Mouse (Mus musculus) hindbrain, postnatal 0 days (tissue): Measurements from ENCODE around the gene Atg2a. TPM values are rescaled to one million over a fixed set of nuclear protein-coding genes. Genes with fewer than 3 reads are reported as not detected.

Source experiments
- ATAC-seq: fragments of 200-750 bp; cut with Nextera tagmentation; 2 replicates; pipeline ENCODE4 v1.8.0; 2017; ENCODE audit warnings: mild to moderate bottlenecking, moderate TSS enrichment, moderate library complexity
- DNase-seq: peaks from one replicate; pipeline ENCODE4 v3.0.0-alpha.2; 2015; ENCODE audit warnings: low spot score
- H3K27ac ChIP-seq: fragments of 300-500 bp; sonication (generic); 2 replicates; pipeline ENCODE4 v1.5.1; 2014; ENCODE audit warnings: mild to moderate bottlenecking
- H3K27me3 ChIP-seq: fragments of 300-500 bp; sonication (generic); 2 replicates; pipeline ENCODE4 v1.6.1; 2014; ENCODE audit warnings: low read length, mixed read lengths; ENCODE audit not compliant: insufficient read depth
- H3K36me3 ChIP-seq: fragments of 300-500 bp; sonication (generic); 2 replicates; pipeline ENCODE4 v1.6.1; 2014; ENCODE audit warnings: low read length, mixed read lengths; ENCODE audit not compliant: insufficient read depth
- H3K4me1 ChIP-seq: fragments of 300-500 bp; sonication (generic); 2 replicates; pipeline ENCODE4 v1.6.1; 2014; ENCODE audit warnings: antibody characterized with exemption, low read length, mixed read lengths; ENCODE audit not compliant: insufficient read depth
- H3K4me2 ChIP-seq: fragments of 300-500 bp; sonication (generic); 2 replicates; pipeline ENCODE4 v1.6.1; 2014; ENCODE audit warnings: low read depth, mild to moderate bottlenecking, low read length, moderate library complexity, mixed read lengths
- H3K4me3 ChIP-seq: fragments of 300-500 bp; sonication (generic); 2 replicates; pipeline ENCODE4 v1.5.1; 2014; ENCODE audit warnings: low read length
- H3K9ac ChIP-seq: fragments of 300-500 bp; sonication (generic); replicated peaks from 2 replicates; pipeline ENCODE4 v1.6.1; 2014; ENCODE audit warnings: mild to moderate bottlenecking, low read length, moderate library complexity, mixed read lengths
- H3K9me3 ChIP-seq: fragments of 300-500 bp; sonication (generic); 2 replicates; pipeline ENCODE4 v1.6.1; 2016; ENCODE audit warnings: low read length, mixed read lengths
- CTCF ChIP-seq: IDR thresholded peaks from 2 replicates; pipeline ENCODE4 v1.5.1; 2016; ENCODE audit warnings: antibody characterized with exemption, control low read depth, low read depth
- WGBS: fragments of 180-500 bp; shearing (Covaris S2); extraction: QIAGEN DNeasy Blood & Tissue Kit; methylation state at CpG from one replicate; pipeline ENCODE4 v1.1.7; 2014; 5-methylcytosine and 5-hydroxymethylcytosine counted together
- polyA plus RNA-seq: library from polyadenylated mRNA; unstranded; fragments of >200 nt; fragmentation: Nextera tagmentation; extraction: Ambion mirVana; gene quantifications from 2 replicates; pipeline ENCODE4 v1.2.1, GENCODE M21; 2015
- total RNA-seq: library from RNA; depleted of rRNA; stranded (reverse); fragments of >200 nt; gene quantifications from 2 replicates; pipeline ENCODE4 v1.2.3, GENCODE M21; 2014

The Atg2a gene
- total and polyA plus RNA-seq, 2 experiments from 2014 or later = 8.9 to 43.4 TPM

- no peaks in the 10 kb centered on the region for H3K9me3 ChIP-seq
- ATAC-seq (no peak), DNase-seq (no peak)
- 88% methylated on average over 13 of the region's 13 CpGs for WGBS
- H3K4me3 ChIP-seq = no peak overlapping the region
- no peak for TF ChIP-seq CTCF
- no peak overlapping the region for H3K27ac ChIP-seq
- peaks cover 24% of the 10 kb centered on the region for H3K4me1 ChIP-seq
- no peaks in the 10 kb centered on the region for H3K36me3 ChIP-seq
- H3K9ac ChIP-seq = no peak overlapping the region
- no peak overlapping the region for H3K4me2 ChIP-seq
- no peaks in the 10 kb centered on the region for H3K27me3 ChIP-seq
Observed at GRCm38 (mm10) chr19:6273998-6274608, 32.6 kb downstream of the Atg2a start.

- H3K9ac ChIP-seq = peak overlapping the region; percentile 46
- no peaks in the 10 kb centered on the region for H3K27me3 ChIP-seq
- WGBS = 5% methylated on average over 15 of the region's 15 CpGs
- peak overlapping the region; percentile 73; the same call in 1 of the 2 replicates for H3K27ac ChIP-seq
- peak overlapping the region; percentile 92 for H3K4me2 ChIP-seq
- DNase-seq (peak; percentile 35), ATAC-seq (no peak)
- peak overlapping the region; percentile 61 for H3K4me3 ChIP-seq
- H3K36me3 ChIP-seq = no peaks in the 10 kb centered on the region
- no peaks in the 10 kb centered on the region for H3K9me3 ChIP-seq
- H3K4me1 ChIP-seq = peaks cover 33% of the 10 kb centered on the region
- TF ChIP-seq CTCF = peak; percentile 19; the same call in 1 of the 2 replicates
Observed at GRCm38 (mm10) chr19:6275740-6276389, 34.4 kb downstream of the Atg2a start.

- H3K9me3 ChIP-seq = no peaks in the 10 kb centered on the region
- WGBS = under 1% methylated on average over 102 of the region's 106 CpGs
- ATAC-seq (peak; percentile 98), DNase-seq (peak; percentile 99)
- H3K9ac ChIP-seq = peak within 1 kb of the TSS; percentile 82
- H3K4me3 ChIP-seq = peak within 1 kb of the TSS; percentile 61
- peaks cover 8% of the 10 kb centered on the region; the same call in 1 of the 2 replicates for H3K36me3 ChIP-seq
- peak within 1 kb of the TSS; percentile 92 for H3K4me2 ChIP-seq
- H3K4me1 ChIP-seq = peaks cover 33% of the 10 kb centered on the region
- H3K27ac ChIP-seq = peak within 1 kb of the TSS; percentile 75
- H3K27me3 ChIP-seq = no peaks in the 10 kb centered on the region
- peak; percentile 24; the same call in 1 of the 2 replicates for TF ChIP-seq CTCF
Observed at GRCm38 (mm10) chr19:6276426-6277421, 35.3 kb downstream of the Atg2a start, which contains the start of gene Ehd1. TSS of gene Ehd1 (plus strand) at chr19:6276725.

GRCm38 (mm10) chr19:6277661-6278438 lies 36.4 kb downstream of the Atg2a start:
- no peaks in the 10 kb centered on the region for H3K9me3 ChIP-seq
- H3K4me2 ChIP-seq = peak overlapping the region; percentile 92
- peaks cover 16% of the 10 kb centered on the region for H3K36me3 ChIP-seq
- no peak for TF ChIP-seq CTCF
- peak overlapping the region; percentile 82 for H3K9ac ChIP-seq
- no peaks in the 10 kb centered on the region for H3K27me3 ChIP-seq
- peaks cover 33% of the 10 kb centered on the region for H3K4me1 ChIP-seq
- DNase-seq = peak; percentile 30
- H3K27ac ChIP-seq = peak overlapping the region; percentile 75; the same call in 1 of the 2 replicates
- ATAC-seq = no peak
- 4% methylated on average over 10 of the region's 10 CpGs for WGBS
- peak overlapping the region; percentile 61 for H3K4me3 ChIP-seq

- no peak for DNase-seq
- Histone ChIP-seq H3K9ac (peak overlapping the region; percentile 82), H3K4me2 (peak overlapping the region; percentile 92), H3K4me1 (peaks cover 33% of the 10 kb centered on the region), H3K36me3 (peaks cover 19% of the 10 kb centered on the region), H3K27me3 (no peaks in the 10 kb centered on the region), H3K4me3 (peak overlapping the region; percentile 61), H3K27ac (no peak overlapping the region; the same call in 1 of the 2 replicates), H3K9me3 (no peaks in the 10 kb centered on the region)
- ATAC-seq = no peak
- WGBS = 36% methylated on average over 6 of the region's 6 CpGs
- TF ChIP-seq CTCF = no peak
Observed at GRCm38 (mm10) chr19:6278439-6279073, 37.1 kb downstream of the Atg2a start.
